Mouse (Mus musculus): ENCODE results near the gene Ston2. TPM values are rescaled to one million over a fixed set of nuclear protein-coding genes. Genes with fewer than 3 reads are reported as not detected.

Ston2 gene
- polyA plus RNA-seq, 1 experiment from 2014 or later: 9.2 TPM

- WGBS: 91% methylated on average over 5 of the region's 5 CpGs
- H3K36me3 ChIP-seq: no peaks in the 10 kb centered on the region
- H3K27me3 ChIP-seq (ENCODE audit: insufficient read depth, poor library complexity, severe bottlenecking): no peaks in the 10 kb centered on the region
- no peak overlapping the region for H3K27ac ChIP-seq
- H3K9me3 ChIP-seq: no peaks in the 10 kb centered on the region
- H3K4me1 ChIP-seq (replicated peaks): no peaks in the 10 kb centered on the region
- DNase-seq (ENCODE audit: low spot score): no peak
- H3K4me3 ChIP-seq: no peak overlapping the region
Measured at GRCm38 (mm10) chr12:91626482-91626881, 161.7 kb downstream of the Ston2 start.

GRCm38 (mm10) chr12:91625013-91625412 is 163.2 kb downstream of the Ston2 start:
- no peaks in the 10 kb centered on the region for H3K27me3 ChIP-seq (ENCODE audit: insufficient read depth, poor library complexity, severe bottlenecking)
- H3K4me3 ChIP-seq: no peak overlapping the region
- no peaks in the 10 kb centered on the region for H3K36me3 ChIP-seq
- WGBS: 69% methylated on average over 1 of the region's 1 CpGs
- no peaks in the 10 kb centered on the region for H3K4me1 ChIP-seq (replicated peaks)
- DNase-seq (ENCODE audit: low spot score): no peak
- H3K9me3 ChIP-seq: no peaks in the 10 kb centered on the region
- no peak overlapping the region for H3K27ac ChIP-seq

GRCm38 (mm10) chr12:91609425-91609824 is 178.8 kb downstream of the Ston2 start:
- peaks cover 7% of the 10 kb centered on the region for H3K9me3 ChIP-seq
- no peak for DNase-seq (ENCODE audit: low spot score)
- no peak overlapping the region for H3K4me3 ChIP-seq
- no peaks in the 10 kb centered on the region for H3K36me3 ChIP-seq
- H3K4me1 ChIP-seq (replicated peaks): peaks cover 8% of the 10 kb centered on the region
- 0 out of 2 replicates have a peak, but pooled peaks cover 5% of the 10 kb centered on the region for H3K27me3 ChIP-seq (ENCODE audit: insufficient read depth, poor library complexity, severe bottlenecking)
- WGBS: 94% methylated on average over 5 of the region's 5 CpGs
- no peak overlapping the region for H3K27ac ChIP-seq

GRCm38 (mm10) chr12:91607678-91608077 is 180.5 kb downstream of the Ston2 start:
- 0 out of 2 replicates have a peak, but pooled peaks cover 5% of the 10 kb centered on the region for H3K27me3 ChIP-seq (ENCODE audit: insufficient read depth, poor library complexity, severe bottlenecking)
- no peak overlapping the region for H3K4me3 ChIP-seq
- no peak for DNase-seq (ENCODE audit: low spot score)
- peaks cover 7% of the 10 kb centered on the region for H3K9me3 ChIP-seq
- WGBS: 29% methylated on average over 7 of the region's 7 CpGs
- no peaks in the 10 kb centered on the region for H3K36me3 ChIP-seq
- H3K27ac ChIP-seq: no peak overlapping the region
- H3K4me1 ChIP-seq (replicated peaks): peaks cover 8% of the 10 kb centered on the region

- Histone ChIP-seq H3K4me3 (no peak overlapping the region), H3K9me3 (peaks cover 7% of the 10 kb centered on the region), H3K36me3 (no peaks in the 10 kb centered on the region), H3K27ac (no peak overlapping the region), H3K27me3 (ENCODE audit: insufficient read depth, poor library complexity, severe bottlenecking) (0 out of 2 replicates have a peak, but pooled peaks cover 5% of the 10 kb centered on the region), H3K4me1 (replicated peaks) (peaks cover 8% of the 10 kb centered on the region)
- 92% methylated on average over 13 of the region's 13 CpGs for WGBS
- DNase-seq (ENCODE audit: low spot score): no peak
Measured at GRCm38 (mm10) chr12:91606651-91607050, 181.5 kb downstream of the Ston2 start.

GRCm38 (mm10) chr12:91604600-91604999 is 183.6 kb downstream of the Ston2 start:
- Histone ChIP-seq H3K27ac (no peak overlapping the region), H3K27me3 (ENCODE audit: insufficient read depth, poor library complexity, severe bottlenecking) (0 out of 2 replicates have a peak, but pooled peaks cover 5% of the 10 kb centered on the region), H3K4me3 (no peak overlapping the region), H3K9me3 (peaks cover 7% of the 10 kb centered on the region), H3K36me3 (no peaks in the 10 kb centered on the region), H3K4me1 (replicated peaks) (peaks cover 8% of the 10 kb centered on the region)
- WGBS: 70% methylated on average over 6 of the region's 6 CpGs
- no peak for DNase-seq (ENCODE audit: low spot score)

- Histone ChIP-seq H3K27ac (no peak overlapping the region), H3K4me1 (replicated peaks) (peaks cover 12% of the 10 kb centered on the region), H3K27me3 (ENCODE audit: insufficient read depth, poor library complexity, severe bottlenecking) (no peaks in the 10 kb centered on the region), H3K36me3 (no peaks in the 10 kb centered on the region), H3K9me3 (no peaks in the 10 kb centered on the region), H3K4me3 (no peak overlapping the region)
- DNase-seq (ENCODE audit: low spot score): no peak
- WGBS: 95% methylated on average over 3 of the region's 3 CpGs
Measured at GRCm38 (mm10) chr12:91592128-91592527, 196.1 kb downstream of the Ston2 start.

- Histone ChIP-seq H3K36me3 (peaks cover 4% of the 10 kb centered on the region), H3K4me1 (replicated peaks) (peaks cover 17% of the 10 kb centered on the region), H3K4me3 (peak overlapping the region; percentile 89), H3K27ac (peak overlapping the region; percentile 100), H3K9me3 (no peaks in the 10 kb centered on the region), H3K27me3 (ENCODE audit: insufficient read depth, poor library complexity, severe bottlenecking) (no peaks in the 10 kb centered on the region)
- 86% methylated on average over 1 of the region's 1 CpGs for WGBS
- no peak for DNase-seq (ENCODE audit: low spot score)
Measured at GRCm38 (mm10) chr12:91591191-91591590, 197.0 kb downstream of the Ston2 start.

GRCm38 (mm10) chr12:91590716-91591115 is 197.5 kb downstream of the Ston2 start:
- peak overlapping the region; percentile 100 for H3K27ac ChIP-seq
- no peaks in the 10 kb centered on the region for H3K9me3 ChIP-seq
- DNase-seq (ENCODE audit: low spot score): peak; percentile 19

GRCm38 (mm10) chr12:91589847-91590690 is 198.1 kb downstream of the Ston2 start, which contains the start of gene Gtf2a1:
Gene Gtf2a1, minus strand, starts transcription at chr12:91590487.
- Histone ChIP-seq H3K4me3 (peak within 1 kb of the TSS; percentile 89), H3K4me1 (replicated peaks) (peaks cover 18% of the 10 kb centered on the region), H3K27ac (peak within 1 kb of the TSS; percentile 100), H3K9me3 (no peaks in the 10 kb centered on the region), H3K27me3 (ENCODE audit: insufficient read depth, poor library complexity, severe bottlenecking) (no peaks in the 10 kb centered on the region), H3K36me3 (peaks cover 15% of the 10 kb centered on the region)
- under 1% methylated on average over 98 of the region's 99 CpGs for WGBS
- peak; percentile 96 for DNase-seq (ENCODE audit: low spot score)

More at GRCm38 (mm10) chr12:91590716-91591115, 197.5 kb downstream of the Ston2 start:
- H3K4me1 ChIP-seq (replicated peaks): peaks cover 17% of the 10 kb centered on the region
- no peaks in the 10 kb centered on the region for H3K27me3 ChIP-seq (ENCODE audit: insufficient read depth, poor library complexity, severe bottlenecking)
- WGBS: 33% methylated on average over 6 of the region's 6 CpGs
- H3K36me3 ChIP-seq: peaks cover 9% of the 10 kb centered on the region
- H3K4me3 ChIP-seq: peak overlapping the region; percentile 89

- H3K27ac ChIP-seq: peak overlapping the region; percentile 100
- DNase-seq (ENCODE audit: low spot score): no peak
- peak overlapping the region; percentile 89 for H3K4me3 ChIP-seq
- H3K36me3 ChIP-seq: peaks cover 21% of the 10 kb centered on the region
- 2% methylated on average over 11 of the region's 11 CpGs for WGBS
- H3K9me3 ChIP-seq: no peaks in the 10 kb centered on the region
- peaks cover 19% of the 10 kb centered on the region for H3K4me1 ChIP-seq (replicated peaks)
- no peaks in the 10 kb centered on the region for H3K27me3 ChIP-seq (ENCODE audit: insufficient read depth, poor library complexity, severe bottlenecking)
Measured at GRCm38 (mm10) chr12:91589542-91589846, 198.7 kb downstream of the Ston2 start.

GRCm38 (mm10) chr12:91588670-91589541 is 199.3 kb downstream of the Ston2 start:
- Histone ChIP-seq H3K4me3 (peak overlapping the region; percentile 89), H3K27me3 (ENCODE audit: insufficient read depth, poor library complexity, severe bottlenecking) (no peaks in the 10 kb centered on the region), H3K27ac (peak overlapping the region; percentile 100), H3K9me3 (no peaks in the 10 kb centered on the region), H3K4me1 (replicated peaks) (peaks cover 19% of the 10 kb centered on the region), H3K36me3 (peaks cover 27% of the 10 kb centered on the region)
- WGBS: under 1% methylated on average over 71 of the region's 83 CpGs
- DNase-seq (ENCODE audit: low spot score): peak; percentile 51

All from hindbrain, embryonic 10.5 days (tissue).